Mouse (Mus musculus) hindlimb bud, embryonic 11.5 days (tissue): ENCODE data around the gene Pqlc2.

ENCODE experiments used
- DNase-seq: peaks from one replicate; pipeline ENCODE4 v3.0.0-alpha.2; 2012; ENCODE audit warnings: low read depth, low spot score; ENCODE audit errors: extremely low spot score

The Pqlc2 gene

GRCm38 (mm10) chr4:139307916-139308315 is 2.6 kb downstream of the Pqlc2 start:
- no peak for DNase-seq

- DNase-seq, result no peak
Observed at GRCm38 (mm10) chr4:139305521-139305920, 5.0 kb downstream of the Pqlc2 start.

- DNase-seq, result no peak
Observed at GRCm38 (mm10) chr4:139302241-139302640, 8.3 kb downstream of the Pqlc2 start.

GRCm38 (mm10) chr4:139301780-139302179 is 8.7 kb downstream of the Pqlc2 start:
- DNase-seq, result no peak

GRCm38 (mm10) chr4:139298671-139299366 is 11.7 kb downstream of the Pqlc2 start:
- DNase-seq, result no peak

GRCm38 (mm10) chr4:139297566-139297965 is 12.9 kb downstream of the Pqlc2 start:
- no peak for DNase-seq

- no peak for DNase-seq
Observed at GRCm38 (mm10) chr4:139292038-139292437, 18.5 kb downstream of the Pqlc2 start.

GRCm38 (mm10) chr4:139291099-139291498 is 19.4 kb downstream of the Pqlc2 start:
- no peak for DNase-seq

GRCm38 (mm10) chr4:139289017-139289416 is 21.5 kb downstream of the Pqlc2 start:
- DNase-seq, result no peak

- DNase-seq, result no peak
Observed at GRCm38 (mm10) chr4:139287122-139287863, 23.2 kb downstream of the Pqlc2 start.

GRCm38 (mm10) chr4:139286234-139286633 is 24.3 kb downstream of the Pqlc2 start:
- DNase-seq, result no peak

GRCm38 (mm10) chr4:139284877-139285276 is 25.6 kb downstream of the Pqlc2 start:
- DNase-seq, result no peak

GRCm38 (mm10) chr4:139282955-139283417 is 27.5 kb downstream of the Pqlc2 start:
- no peak for DNase-seq

- no peak for DNase-seq
Observed at GRCm38 (mm10) chr4:139281791-139282345, 28.6 kb downstream of the Pqlc2 start.

- no peak for DNase-seq
Observed at GRCm38 (mm10) chr4:139280530-139280929, 30.0 kb downstream of the Pqlc2 start.

GRCm38 (mm10) chr4:139276411-139276810 is 34.1 kb downstream of the Pqlc2 start:
- no peak for DNase-seq

GRCm38 (mm10) chr4:139274573-139274972 is 35.9 kb downstream of the Pqlc2 start:
- DNase-seq, result no peak

GRCm38 (mm10) chr4:139272951-139273680 is 37.4 kb downstream of the Pqlc2 start:
- no peak for DNase-seq

GRCm38 (mm10) chr4:139271562-139271961 is 38.9 kb downstream of the Pqlc2 start:
- DNase-seq, result no peak

- DNase-seq, result no peak
Observed at GRCm38 (mm10) chr4:139270168-139270567, 40.3 kb downstream of the Pqlc2 start.

- no peak for DNase-seq
Observed at GRCm38 (mm10) chr4:139268242-139268641, 42.3 kb downstream of the Pqlc2 start.
